Mouse (Mus musculus): ENCODE measurements around the gene Gm10295. TPM values are rescaled to one million over a fixed set of nuclear protein-coding genes. Genes with fewer than 3 reads are reported as not detected.
A peak's percentile ranks its signal among the peaks of the same experiment; 100 is the strongest.

Gm10295 gene
- total and polyA plus RNA-seq, 2 experiments from 2014 or later = not detected

DNA sequence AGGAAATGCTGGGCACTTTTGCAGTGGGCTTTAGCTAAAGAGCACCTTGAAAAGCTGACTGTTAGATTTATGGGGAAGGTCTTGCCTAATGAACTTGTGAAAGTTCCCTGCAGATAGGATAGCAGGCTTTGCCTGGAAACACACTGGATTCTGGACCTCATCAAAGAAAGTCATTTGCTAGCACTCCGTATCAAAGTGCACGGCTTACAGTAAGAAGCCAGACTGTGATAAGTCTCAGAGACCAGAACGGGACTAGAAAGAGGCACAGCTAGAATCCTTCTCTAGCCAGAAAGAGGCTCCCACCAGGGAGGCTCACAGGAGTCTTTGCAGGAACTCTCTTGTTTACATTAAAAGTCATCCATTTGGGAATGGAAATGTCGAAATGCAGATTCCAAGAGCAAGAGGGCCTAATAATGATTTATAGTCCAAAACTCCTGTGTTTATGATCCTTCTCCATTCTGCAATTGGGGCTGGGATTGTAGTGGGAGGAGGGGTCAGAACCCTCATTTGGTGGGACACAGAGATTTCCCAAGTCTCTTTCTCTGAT is 41.6 kb upstream of the Gm10295 start:
- no peak for TF ChIP-seq CTCF (IDR thresholded peaks at IDR 0.05)
- Histone ChIP-seq H3K27ac (ENCODE audit: low read depth, low read length) (no peak overlapping the region), H3K4me2 (ENCODE audit: low read depth, low read length, poor library complexity, severe bottlenecking) (no peak overlapping the region), H3K4me1 (ENCODE audit: insufficient read depth, low read length) (no peaks in the 10 kb centered on the region), H3K36me3 (ENCODE audit: insufficient read depth, low read length) (no peaks in the 10 kb centered on the region), H3K9ac (replicated peaks; ENCODE audit: low read length, poor library complexity, severe bottlenecking) (no peak overlapping the region), H3K9me3 (ENCODE audit: low read length) (no peaks in the 10 kb centered on the region), H3K27me3 (ENCODE audit: insufficient read depth, low read length) (peaks cover 5% of the 10 kb centered on the region; the same call in 1 of the 2 replicates), H3K4me3 (ENCODE audit: low read depth, low read length) (no peak overlapping the region)
- ATAC-seq (ENCODE audit: low FRiP score) (no peak), DNase-seq (ENCODE audit: low spot score) (no peak)
- WGBS = 52% methylated on average over 4 of the region's 4 CpGs

- no peaks in the 10 kb centered on the region for H3K9me3 ChIP-seq (ENCODE audit: low read length)
- DNase-seq (ENCODE audit: low spot score) = no peak
- TF ChIP-seq CTCF (IDR thresholded peaks at IDR 0.05) = no peak
- no peaks in the 10 kb centered on the region for H3K36me3 ChIP-seq (ENCODE audit: insufficient read depth, low read length)
- no peak overlapping the region for H3K27ac ChIP-seq (ENCODE audit: low read depth, low read length)
- no peak overlapping the region for H3K9ac ChIP-seq (replicated peaks; ENCODE audit: low read length, poor library complexity, severe bottlenecking)
- no peak for ATAC-seq (ENCODE audit: low FRiP score)
- peaks cover 9% of the 10 kb centered on the region for H3K27me3 ChIP-seq (ENCODE audit: insufficient read depth, low read length)
- no peak overlapping the region for H3K4me2 ChIP-seq (ENCODE audit: low read depth, low read length, poor library complexity, severe bottlenecking)
- 72% methylated on average over 5 of the region's 5 CpGs for WGBS
- H3K4me1 ChIP-seq (ENCODE audit: insufficient read depth, low read length) = no peaks in the 10 kb centered on the region
- H3K4me3 ChIP-seq (ENCODE audit: low read depth, low read length) = no peak overlapping the region
These were observed 40.0 kb upstream of the Gm10295 start for GRCm38 (mm10) chr7:71391333-71391732.

GRCm38 (mm10) chr7:71390291-71390690 is 39.0 kb upstream of the Gm10295 start:
- no peak overlapping the region for H3K4me3 ChIP-seq (ENCODE audit: low read depth, low read length)
- no peaks in the 10 kb centered on the region for H3K9me3 ChIP-seq (ENCODE audit: low read length)
- no peak for ATAC-seq (ENCODE audit: low FRiP score)
- H3K4me2 ChIP-seq (ENCODE audit: low read depth, low read length, poor library complexity, severe bottlenecking) = no peak overlapping the region
- peaks cover 12% of the 10 kb centered on the region for H3K27me3 ChIP-seq (ENCODE audit: insufficient read depth, low read length)
- WGBS = 88% methylated on average over 2 of the region's 2 CpGs
- H3K27ac ChIP-seq (ENCODE audit: low read depth, low read length) = no peak overlapping the region
- DNase-seq (ENCODE audit: low spot score) = no peak
- no peak overlapping the region for H3K9ac ChIP-seq (replicated peaks; ENCODE audit: low read length, poor library complexity, severe bottlenecking)
- H3K36me3 ChIP-seq (ENCODE audit: insufficient read depth, low read length) = no peaks in the 10 kb centered on the region
- no peaks in the 10 kb centered on the region for H3K4me1 ChIP-seq (ENCODE audit: insufficient read depth, low read length)
- no peak for TF ChIP-seq CTCF (IDR thresholded peaks at IDR 0.05)

DNA sequence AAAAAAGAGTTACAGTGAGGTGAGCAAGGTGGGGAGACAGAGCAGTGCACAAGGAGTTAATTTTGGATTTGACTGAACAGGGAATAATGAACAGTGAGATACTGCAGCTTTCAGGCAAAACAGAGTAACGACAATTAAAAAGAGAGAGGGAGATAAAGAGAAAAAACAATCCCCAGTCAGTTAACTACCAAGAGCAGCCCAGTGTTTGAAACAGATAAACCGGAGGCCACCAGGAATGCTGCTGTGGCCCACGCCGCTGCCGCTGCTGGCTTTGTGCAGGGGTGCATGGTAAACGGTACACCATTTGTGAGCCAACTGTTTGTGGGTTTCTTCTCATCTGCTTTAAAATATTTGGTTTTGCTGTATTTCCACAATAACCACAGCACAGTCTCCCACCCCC is 34.8 kb upstream of the Gm10295 start:
- ATAC-seq (ENCODE audit: low FRiP score) = no peak
- no peaks in the 10 kb centered on the region for H3K36me3 ChIP-seq (ENCODE audit: insufficient read depth, low read length)
- no peaks in the 10 kb centered on the region; the same call in 1 of the 2 replicates for H3K4me1 ChIP-seq (ENCODE audit: insufficient read depth, low read length)
- WGBS = 26% methylated on average over 6 of the region's 6 CpGs
- H3K27me3 ChIP-seq (ENCODE audit: insufficient read depth, low read length) = peaks cover 14% of the 10 kb centered on the region
- no peak overlapping the region for H3K9ac ChIP-seq (replicated peaks; ENCODE audit: low read length, poor library complexity, severe bottlenecking)
- no peaks in the 10 kb centered on the region for H3K9me3 ChIP-seq (ENCODE audit: low read length)
- H3K4me3 ChIP-seq (ENCODE audit: low read depth, low read length) = no peak overlapping the region
- DNase-seq (ENCODE audit: low spot score) = no peak
- no peak overlapping the region for H3K27ac ChIP-seq (ENCODE audit: low read depth, low read length)
- no peak overlapping the region for H3K4me2 ChIP-seq (ENCODE audit: low read depth, low read length, poor library complexity, severe bottlenecking)
- peak; percentile 48 for TF ChIP-seq CTCF (IDR thresholded peaks at IDR 0.05)

DNA sequence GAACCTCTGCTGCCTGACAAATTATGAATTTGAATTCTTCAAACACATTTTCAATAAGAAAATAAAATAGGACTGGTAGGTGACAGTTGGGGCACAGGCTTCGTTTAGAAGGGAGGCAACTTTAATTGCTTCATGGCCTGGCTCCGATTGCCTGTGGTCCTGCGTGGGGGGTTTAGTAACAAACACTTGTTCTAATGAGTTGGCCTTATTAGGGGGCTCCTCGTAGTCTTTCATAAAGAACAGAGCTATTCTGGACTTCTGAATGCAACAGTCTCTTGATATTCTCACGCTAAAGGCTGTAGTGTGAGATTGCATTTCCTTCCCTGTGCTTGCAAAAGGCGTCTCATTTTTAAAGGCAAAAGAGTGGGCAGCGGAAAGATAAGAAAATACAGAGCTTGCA is 33.6 kb upstream of the Gm10295 start:
- H3K36me3 ChIP-seq (ENCODE audit: insufficient read depth, low read length) = no peaks in the 10 kb centered on the region
- no peaks in the 10 kb centered on the region; the same call in 1 of the 2 replicates for H3K4me1 ChIP-seq (ENCODE audit: insufficient read depth, low read length)
- no peak overlapping the region for H3K4me2 ChIP-seq (ENCODE audit: low read depth, low read length, poor library complexity, severe bottlenecking)
- WGBS = 46% methylated on average over 7 of the region's 7 CpGs
- ATAC-seq (ENCODE audit: low FRiP score) (no peak), DNase-seq (ENCODE audit: low spot score) (no peak)
- H3K4me3 ChIP-seq (ENCODE audit: low read depth, low read length) = no peak overlapping the region
- H3K9ac ChIP-seq (replicated peaks; ENCODE audit: low read length, poor library complexity, severe bottlenecking) = no peak overlapping the region
- H3K27ac ChIP-seq (ENCODE audit: low read depth, low read length) = no peak overlapping the region
- TF ChIP-seq CTCF (IDR thresholded peaks at IDR 0.05) = no peak
- H3K9me3 ChIP-seq (ENCODE audit: low read length) = no peaks in the 10 kb centered on the region
- H3K27me3 ChIP-seq (ENCODE audit: insufficient read depth, low read length) = peaks cover 16% of the 10 kb centered on the region

DNA sequence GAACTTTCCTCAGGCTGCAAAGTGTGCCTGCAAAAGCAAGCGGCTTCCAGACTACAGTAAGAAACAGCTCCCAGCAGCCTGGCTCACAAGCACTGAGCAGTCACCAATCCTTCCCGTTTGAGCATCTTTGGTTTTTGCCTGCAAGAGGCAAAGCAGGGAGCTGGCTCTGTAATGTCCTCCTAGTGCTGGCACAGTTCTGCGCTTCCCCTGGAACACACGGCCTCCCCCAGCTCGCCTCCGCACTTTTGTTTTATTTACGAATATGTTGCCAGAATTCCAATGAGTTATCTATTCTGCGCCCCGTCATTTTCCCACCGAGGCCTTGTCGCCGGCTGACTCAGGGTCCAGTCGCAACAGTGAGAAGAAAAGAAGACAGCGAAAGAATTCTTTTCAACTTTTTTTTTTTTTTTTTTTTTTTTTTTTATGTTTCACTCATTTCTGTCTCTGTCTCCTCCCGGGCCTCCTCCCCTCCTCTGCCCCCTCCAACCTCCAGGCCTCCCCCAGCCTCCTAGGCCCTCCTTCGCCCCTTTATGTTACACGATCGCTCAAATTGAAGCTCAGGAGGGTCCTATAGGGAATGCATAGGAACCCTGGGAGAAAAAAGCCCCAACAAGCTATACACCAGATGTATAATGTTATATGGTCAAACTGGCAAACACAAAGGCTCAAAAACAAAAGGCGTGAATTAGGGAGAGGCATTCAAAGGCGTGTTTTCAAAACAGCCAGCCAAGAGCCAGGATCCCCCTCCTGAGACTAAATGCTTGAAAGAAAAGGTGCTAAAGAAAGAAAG is 32.3 kb upstream of the Gm10295 start:
- DNase-seq (ENCODE audit: low spot score) (peak; percentile 72), ATAC-seq (ENCODE audit: low FRiP score) (peak; percentile 44; the same call in 1 of the 2 replicates)
- Histone ChIP-seq H3K9ac (replicated peaks; ENCODE audit: low read length, poor library complexity, severe bottlenecking) (no peak overlapping the region), H3K4me2 (ENCODE audit: low read depth, low read length, poor library complexity, severe bottlenecking) (peak overlapping the region; percentile 2; the same call in 1 of the 2 replicates), H3K4me3 (ENCODE audit: low read depth, low read length) (no peak overlapping the region), H3K27ac (ENCODE audit: low read depth, low read length) (peak overlapping the region; percentile 47), H3K27me3 (ENCODE audit: insufficient read depth, low read length) (peaks cover 16% of the 10 kb centered on the region), H3K9me3 (ENCODE audit: low read length) (no peaks in the 10 kb centered on the region), H3K4me1 (ENCODE audit: insufficient read depth, low read length) (no peaks in the 10 kb centered on the region; the same call in 1 of the 2 replicates), H3K36me3 (ENCODE audit: insufficient read depth, low read length) (no peaks in the 10 kb centered on the region)
- TF ChIP-seq CTCF (IDR thresholded peaks at IDR 0.05) = no peak
- WGBS = 18% methylated on average over 20 of the region's 20 CpGs

Data from midbrain, postnatal 0 days (tissue).